Mouse (Mus musculus) erythroblast, embryonic 14.5 days (primary cell): ENCODE data around the gene Dok3. TPM values are rescaled to one million over a fixed set of nuclear protein-coding genes. Genes with fewer than 3 reads are reported as not detected.

Source experiments
- H3K27me3 ChIP-seq: 2 replicates; pipeline ENCODE4 v1.6.1; 2012; ENCODE audit warnings: inconsistent platforms; ENCODE audit not compliant: control insufficient read depth
- H3K36me3 ChIP-seq: 2 replicates; pipeline ENCODE4 v1.6.1; 2012; ENCODE audit warnings: mild to moderate bottlenecking, inconsistent platforms; ENCODE audit not compliant: control insufficient read depth
- H3K4me1 ChIP-seq: 2 replicates; pipeline ENCODE4 v1.6.1; 2012; ENCODE audit warnings: inconsistent platforms; ENCODE audit not compliant: control insufficient read depth
- H3K4me3 ChIP-seq: replicated peaks from 2 replicates; pipeline ENCODE3; 2012; ENCODE audit warnings: moderate library complexity, mild to moderate bottlenecking, inconsistent platforms
- H3K9me3 ChIP-seq: 2 replicates; pipeline ENCODE4 v1.6.1; 2012; ENCODE audit warnings: low read length, inconsistent platforms, mixed read lengths; ENCODE audit not compliant: control insufficient read depth
- GATA1 ChIP-seq: IDR thresholded peaks from 2 replicates; pipeline ENCODE4 v1.6.1; 2012; ENCODE audit warnings: low read length, inconsistent platforms, mixed read lengths
- TAL1 ChIP-seq: IDR thresholded peaks from 3 replicates; pipeline ENCODE4 v1.6.1; 2012; ENCODE audit warnings: low read length, inconsistent platforms, mixed read lengths
- polyA plus RNA-seq: library from polyadenylated mRNA; stranded (reverse); fragments of >175 nt; gene quantifications from 2 replicates; pipeline ENCODE4 v1.2.3, GENCODE M21; 2012

Gene Dok3
- polyA plus RNA-seq, 1 experiment, result 0.54 TPM

GRCm38 (mm10) chr13:55475750-55476149, 53.3 kb downstream of the Dok3 start:
- peaks cover 22% of the 10 kb centered on the region for H3K4me1 ChIP-seq
- no peaks in the 10 kb centered on the region; the same call in 1 of the 2 replicates for H3K36me3 ChIP-seq
- TF ChIP-seq GATA1 (no peak), TAL1 (no peak)
- peaks cover 60% of the 10 kb centered on the region for H3K27me3 ChIP-seq
- peaks cover 10% of the 10 kb centered on the region; the same call in 1 of the 2 replicates for H3K9me3 ChIP-seq
- no peak overlapping the region for H3K4me3 ChIP-seq

GRCm38 (mm10) chr13:55474621-55475069, 54.5 kb downstream of the Dok3 start:
- H3K4me1 ChIP-seq, result peaks cover 22% of the 10 kb centered on the region

GRCm38 (mm10) chr13:55473961-55474360, 55.1 kb downstream of the Dok3 start:
- peaks cover 77% of the 10 kb centered on the region for H3K27me3 ChIP-seq
- no peaks in the 10 kb centered on the region; the same call in 1 of the 2 replicates for H3K36me3 ChIP-seq
- peaks cover 10% of the 10 kb centered on the region; the same call in 1 of the 2 replicates for H3K9me3 ChIP-seq
- TF ChIP-seq TAL1 (no peak), GATA1 (no peak)
- H3K4me1 ChIP-seq, result peaks cover 22% of the 10 kb centered on the region
- H3K4me3 ChIP-seq, result no peak overlapping the region

More at GRCm38 (mm10) chr13:55474621-55475069, 54.5 kb downstream of the Dok3 start:
- TF ChIP-seq GATA1, result no peak
- no peak for TF ChIP-seq TAL1
- Histone ChIP-seq H3K9me3 (peaks cover 10% of the 10 kb centered on the region; the same call in 1 of the 2 replicates), H3K4me3 (no peak overlapping the region), H3K36me3 (no peaks in the 10 kb centered on the region; the same call in 1 of the 2 replicates), H3K27me3 (peaks cover 72% of the 10 kb centered on the region)

Other genes with a start within 250 kb of the Dok3 start
- gene Prelid1, start 208.8 kb downstream of the Dok3 start, polyA plus RNA-seq, result 15.3 and 26.1 TPM in 2 replicates
- 11.5 and 12.0 TPM in 2 replicates for gene Rab24, start 207.3 kb downstream of the Dok3 start, polyA plus RNA-seq
- gene Mxd3, start 199.5 kb downstream of the Dok3 start, polyA plus RNA-seq, result 14.7 and 15.8 TPM in 2 replicates
- 2.9 and 4.8 TPM in 2 replicates for gene Lman2, start 166.5 kb downstream of the Dok3 start, polyA plus RNA-seq
- 0.03 TPM in 1 of 2 replicates, not detected in the other for gene Rgs14, start 159.6 kb downstream of the Dok3 start, polyA plus RNA-seq
- gene Slc34a1, start 131.1 kb downstream of the Dok3 start, polyA plus RNA-seq, result not detected in 2 replicates
- gene Pfn3, start 114.1 kb downstream of the Dok3 start, polyA plus RNA-seq, result not detected in 2 replicates
- 0.09 and 0.25 TPM in 2 replicates for gene F12, start 102.5 kb downstream of the Dok3 start, polyA plus RNA-seq
- gene Grk6, start 84.2 kb downstream of the Dok3 start, polyA plus RNA-seq, result 9.5 and 10.2 TPM in 2 replicates
- 0.08 and 0.23 TPM in 2 replicates for gene Prr7, start 65.0 kb downstream of the Dok3 start, polyA plus RNA-seq
- 0.05 and 0.06 TPM in 2 replicates for gene Dbn1, start 41.2 kb downstream of the Dok3 start, polyA plus RNA-seq
- gene Pdlim7, start 15.6 kb downstream of the Dok3 start, polyA plus RNA-seq, result 1.9 and 3.0 TPM in 2 replicates
- gene Ddx41, start 7.4 kb upstream of the Dok3 start, polyA plus RNA-seq, result 4.7 and 5.2 TPM in 2 replicates
- 9.1 and 10.2 TPM in 2 replicates for gene Fam193b, start 41.8 kb upstream of the Dok3 start, polyA plus RNA-seq
- gene Tmed9, start 44.4 kb upstream of the Dok3 start, polyA plus RNA-seq, result 9.5 and 12.0 TPM in 2 replicates
- 0.39 and 0.50 TPM in 2 replicates for gene B4galt7, start 70.6 kb upstream of the Dok3 start, polyA plus RNA-seq
- gene Caml, start 93.7 kb upstream of the Dok3 start, polyA plus RNA-seq, result 1.9 and 2.3 TPM in 2 replicates
- gene Ddx46, start 105.7 kb upstream of the Dok3 start, polyA plus RNA-seq, result 1.9 and 2.0 TPM in 2 replicates
- gene B230219D22Rik, start 163.8 kb upstream of the Dok3 start, polyA plus RNA-seq, result 0.18 and 0.29 TPM in 2 replicates
- gene Txndc15, start 185.4 kb upstream of the Dok3 start, polyA plus RNA-seq, result 0.82 and 0.99 TPM in 2 replicates
- gene Pcbd2, start 198.1 kb upstream of the Dok3 start, polyA plus RNA-seq, result 6.2 and 8.4 TPM in 2 replicates